Mouse (Mus musculus): ENCODE data around the gene Ankrd54. TPM values are rescaled to one million over a fixed set of nuclear protein-coding genes. Genes with fewer than 3 reads are reported as not detected.

Gene Ankrd54
- polyA plus RNA-seq, 1 experiment from 2014 or later: 56.4 TPM

- H3K36me3 ChIP-seq: peaks cover 55% of the 10 kb centered on the region
- 76% methylated on average over 2 of the region's 2 CpGs for WGBS
Observed at GRCm38 (mm10) chr15:79052366-79052765, 10.3 kb downstream of the Ankrd54 start.

GRCm38 (mm10) chr15:79051461-79052360 is 11.0 kb downstream of the Ankrd54 start:
- Histone ChIP-seq H3K9me3 (no peaks in the 10 kb centered on the region), H3K9ac (replicated peaks) (no peak overlapping the region), H3K4me1 (replicated peaks) (peaks cover 6% of the 10 kb centered on the region), H3K4me2 (replicated peaks) (no peak overlapping the region), H3K27me3 (no peaks in the 10 kb centered on the region), H3K27ac (no peak overlapping the region), H3K36me3 (peaks cover 48% of the 10 kb centered on the region), H3K4me3 (replicated peaks) (no peak overlapping the region)
- ATAC-seq: no peak
- 83% methylated on average over 13 of the region's 13 CpGs for WGBS

More at GRCm38 (mm10) chr15:79052366-79052765, 10.3 kb downstream of the Ankrd54 start:
- Histone ChIP-seq H3K4me3 (replicated peaks) (no peak overlapping the region), H3K4me2 (replicated peaks) (no peak overlapping the region), H3K27me3 (no peaks in the 10 kb centered on the region), H3K9me3 (no peaks in the 10 kb centered on the region), H3K27ac (no peak overlapping the region), H3K4me1 (replicated peaks) (peaks cover 6% of the 10 kb centered on the region), H3K9ac (replicated peaks) (no peak overlapping the region)
- no peak for ATAC-seq

- no peak overlapping the region for H3K9ac ChIP-seq (replicated peaks)
- no peaks in the 10 kb centered on the region for H3K27me3 ChIP-seq
- no peak overlapping the region for H3K4me2 ChIP-seq (replicated peaks)
- H3K36me3 ChIP-seq: peaks cover 41% of the 10 kb centered on the region
- no peaks in the 10 kb centered on the region for H3K9me3 ChIP-seq
- WGBS: 84% methylated on average over 2 of the region's 2 CpGs
- no peak overlapping the region for H3K27ac ChIP-seq
- peaks cover 6% of the 10 kb centered on the region for H3K4me1 ChIP-seq (replicated peaks)
- no peak for ATAC-seq
- no peak overlapping the region for H3K4me3 ChIP-seq (replicated peaks)
Observed at GRCm38 (mm10) chr15:79050964-79051363, 11.7 kb downstream of the Ankrd54 start.

- Histone ChIP-seq H3K27me3 (no peaks in the 10 kb centered on the region), H3K4me3 (replicated peaks) (no peak overlapping the region), H3K27ac (no peak overlapping the region), H3K9ac (replicated peaks) (0 out of 2 replicates have a peak overlapping the region, but pooled peaks have one; percentile 41), H3K36me3 (peaks cover 34% of the 10 kb centered on the region), H3K4me1 (replicated peaks) (peaks cover 6% of the 10 kb centered on the region), H3K4me2 (replicated peaks) (no peak overlapping the region), H3K9me3 (no peaks in the 10 kb centered on the region)
- WGBS: 60% methylated on average over 9 of the region's 9 CpGs
- ATAC-seq: peak; percentile 55; the same call in 1 of the 2 replicates
Observed at GRCm38 (mm10) chr15:79050160-79050845, 12.4 kb downstream of the Ankrd54 start.

GRCm38 (mm10) chr15:79048186-79048585 is 14.5 kb downstream of the Ankrd54 start:
- Histone ChIP-seq H3K4me2 (replicated peaks) (no peak overlapping the region), H3K4me1 (replicated peaks) (peaks cover 17% of the 10 kb centered on the region), H3K9ac (replicated peaks) (no peak overlapping the region), H3K36me3 (peaks cover 13% of the 10 kb centered on the region), H3K27ac (no peak overlapping the region), H3K9me3 (no peaks in the 10 kb centered on the region), H3K27me3 (peaks cover 15% of the 10 kb centered on the region), H3K4me3 (replicated peaks) (no peak overlapping the region)
- no peak for ATAC-seq
- WGBS: 78% methylated on average over 4 of the region's 4 CpGs

- WGBS: 8% methylated on average over 4 of the region's 4 CpGs
- ATAC-seq: peak; percentile 69; the same call in 1 of the 2 replicates
- H3K27ac ChIP-seq: no peak overlapping the region
Observed at GRCm38 (mm10) chr15:79044837-79045236, 17.9 kb downstream of the Ankrd54 start.

GRCm38 (mm10) chr15:79042721-79043491 is 19.8 kb downstream of the Ankrd54 start:
- WGBS: under 1% methylated on average over 96 of the region's 105 CpGs
- peak; percentile 18; the same call in 1 of the 2 replicates for ATAC-seq

More at GRCm38 (mm10) chr15:79044837-79045236, 17.9 kb downstream of the Ankrd54 start:
- H3K9ac ChIP-seq (replicated peaks): 0 out of 2 replicates have a peak overlapping the region, but pooled peaks have one; percentile 32
- H3K4me3 ChIP-seq (replicated peaks): no peak overlapping the region
- no peak overlapping the region for H3K4me2 ChIP-seq (replicated peaks)
- H3K4me1 ChIP-seq (replicated peaks): peaks cover 31% of the 10 kb centered on the region
- peaks cover 49% of the 10 kb centered on the region for H3K27me3 ChIP-seq
- H3K36me3 ChIP-seq: no peaks in the 10 kb centered on the region
- no peaks in the 10 kb centered on the region for H3K9me3 ChIP-seq

GRCm38 (mm10) chr15:79041585-79041984 is 21.1 kb downstream of the Ankrd54 start, which contains the start of gene Galr3:
TSS of gene Galr3 (plus strand) at chr15:79041885.
- Histone ChIP-seq H3K27ac (0 out of 2 replicates have a peak within 1 kb of the TSS, but pooled peaks have one; percentile 17), H3K9me3 (no peaks in the 10 kb centered on the region), H3K4me2 (replicated peaks) (peak within 1 kb of the TSS; percentile 81), H3K4me1 (replicated peaks) (peaks cover 44% of the 10 kb centered on the region), H3K4me3 (replicated peaks) (peak within 1 kb of the TSS; percentile 53), H3K27me3 (peaks cover 56% of the 10 kb centered on the region), H3K36me3 (peaks cover 8% of the 10 kb centered on the region), H3K9ac (replicated peaks) (peak within 1 kb of the TSS; percentile 60)
- WGBS: 76% methylated on average over 6 of the region's 6 CpGs
- no peak for ATAC-seq

More at GRCm38 (mm10) chr15:79042721-79043491, 19.8 kb downstream of the Ankrd54 start:
- no peaks in the 10 kb centered on the region for H3K9me3 ChIP-seq
- 0 out of 2 replicates have a peak overlapping the region, but pooled peaks have one; percentile 17 for H3K27ac ChIP-seq
- no peaks in the 10 kb centered on the region for H3K36me3 ChIP-seq
- peak overlapping the region; percentile 53 for H3K4me3 ChIP-seq (replicated peaks)
- peak overlapping the region; percentile 81 for H3K4me2 ChIP-seq (replicated peaks)
- H3K9ac ChIP-seq (replicated peaks): peak overlapping the region; percentile 60
- peaks cover 39% of the 10 kb centered on the region for H3K4me1 ChIP-seq (replicated peaks)
- H3K27me3 ChIP-seq: peaks cover 56% of the 10 kb centered on the region

GRCm38 (mm10) chr15:79040501-79041416 is 21.9 kb downstream of the Ankrd54 start:
- peaks cover 10% of the 10 kb centered on the region for H3K36me3 ChIP-seq
- H3K9me3 ChIP-seq: no peaks in the 10 kb centered on the region
- H3K27me3 ChIP-seq: peaks cover 56% of the 10 kb centered on the region
- no peak overlapping the region for H3K27ac ChIP-seq
- no peak for ATAC-seq
- H3K4me3 ChIP-seq (replicated peaks): peak overlapping the region; percentile 26
- peaks cover 44% of the 10 kb centered on the region for H3K4me1 ChIP-seq (replicated peaks)
- H3K4me2 ChIP-seq (replicated peaks): peak overlapping the region; percentile 53
- 24% methylated on average over 24 of the region's 24 CpGs for WGBS
- H3K9ac ChIP-seq (replicated peaks): peak overlapping the region; percentile 40

- no peak overlapping the region for H3K4me3 ChIP-seq (replicated peaks)
- WGBS: 24% methylated on average over 7 of the region's 7 CpGs
- ATAC-seq: peak; percentile 48
- H3K36me3 ChIP-seq: peaks cover 10% of the 10 kb centered on the region
- no peak overlapping the region for H3K9ac ChIP-seq (replicated peaks)
- peaks cover 47% of the 10 kb centered on the region for H3K27me3 ChIP-seq
- H3K4me1 ChIP-seq (replicated peaks): peaks cover 35% of the 10 kb centered on the region
- H3K9me3 ChIP-seq: no peaks in the 10 kb centered on the region
- H3K4me2 ChIP-seq (replicated peaks): no peak overlapping the region
- no peak overlapping the region for H3K27ac ChIP-seq
Observed at GRCm38 (mm10) chr15:79038853-79039252, 23.8 kb downstream of the Ankrd54 start.

All from midbrain, embryonic 13.5 days (tissue).